Mouse (Mus musculus) layer of hippocampus, postnatal 10 days (tissue): ENCODE measurements around the gene Cog4. TPM values are rescaled to one million over a fixed set of nuclear protein-coding genes. Genes with fewer than 3 reads are reported as not detected.
"Not testable (repeated sequence)": the region's sequence is repeated elsewhere in the genome, so short reads cannot be mapped to it uniquely, and the experiment has no call there.

Experiments
- DNase-seq, 2 experiments: peaks; one replicate each; pipeline ENCODE4 v3.0.0; 2021; ENCODE audit warnings: low spot score in 2 of 2
- total RNA-seq, 2 experiments: library from RNA; stranded (reverse); gene quantifications; 2 replicates each; pipeline ENCODE4 v1.2.3; 2021

The Cog4 gene
- total RNA-seq, 2 experiments from 2014 or later = 49.4 to 52.1 TPM

DNA sequence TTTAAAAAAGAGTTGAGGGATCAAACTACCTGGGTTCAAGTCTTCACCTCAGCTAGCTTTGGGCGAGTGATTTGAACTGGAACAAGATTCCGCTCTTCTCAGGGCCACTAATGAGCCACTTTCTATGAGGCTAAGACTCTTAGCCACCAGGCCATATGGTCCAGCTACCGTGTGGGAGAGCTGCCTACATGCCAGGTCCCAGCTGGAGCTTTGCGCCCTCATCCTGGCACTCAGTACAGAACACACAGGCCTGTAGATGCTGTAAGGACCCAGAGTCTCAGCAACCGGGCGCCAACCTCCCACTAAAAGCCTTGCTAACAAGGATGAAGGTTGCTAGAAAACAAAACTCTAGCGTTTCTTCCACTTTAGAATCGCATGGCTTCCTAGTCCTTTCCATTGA lies 42.0 kb downstream of the Cog4 start:
- no peak for DNase-seq

DNA sequence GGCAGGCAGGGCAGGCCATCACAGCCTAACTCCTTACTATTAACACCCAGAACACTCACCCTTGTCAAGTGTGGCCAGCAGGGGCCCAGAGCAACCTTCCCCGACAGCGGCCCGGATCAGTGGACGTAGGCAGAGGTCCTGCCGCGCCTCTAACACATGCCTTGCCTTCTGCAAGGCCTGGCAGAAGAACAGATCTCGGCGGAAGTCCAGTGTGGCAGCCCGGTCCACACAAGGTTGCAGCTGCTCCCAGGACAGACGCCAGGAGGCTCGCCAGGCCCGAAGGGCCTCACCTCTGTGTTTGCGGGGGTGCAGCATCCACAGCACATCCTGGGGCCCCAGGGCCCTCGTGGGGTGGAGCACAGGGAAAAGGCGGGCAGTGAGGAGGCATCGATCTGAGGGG lies 42.5 kb downstream of the Cog4 start:
- DNase-seq = no peak

DNA sequence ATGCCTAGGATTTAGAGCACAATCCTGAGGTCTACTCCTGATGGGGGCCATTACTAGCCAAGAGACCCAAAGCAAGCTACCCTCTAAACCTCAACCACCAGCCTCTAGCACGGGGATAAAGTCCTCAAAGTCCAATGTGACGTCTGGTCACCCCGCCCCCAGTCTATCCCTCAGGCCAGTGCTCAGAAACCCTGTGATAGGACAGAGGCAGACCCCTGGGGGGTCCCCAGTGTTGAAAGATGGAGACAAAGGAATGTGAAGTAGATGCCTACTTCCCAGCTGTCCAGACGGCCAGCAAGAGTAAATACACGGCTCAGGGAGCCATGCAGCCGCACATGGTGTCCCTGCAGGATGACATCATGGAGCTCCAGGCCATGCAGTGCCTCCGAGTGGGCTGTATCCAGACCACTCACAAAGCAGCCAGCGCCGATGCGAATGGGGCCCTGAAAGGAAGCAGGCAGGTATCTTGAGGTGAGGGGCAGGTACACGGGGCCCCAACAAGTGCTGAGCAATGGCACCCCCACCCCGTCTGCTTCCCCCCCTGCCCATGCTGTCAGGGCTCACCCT lies 43.6 kb downstream of the Cog4 start:
- DNase-seq = no peak

DNA sequence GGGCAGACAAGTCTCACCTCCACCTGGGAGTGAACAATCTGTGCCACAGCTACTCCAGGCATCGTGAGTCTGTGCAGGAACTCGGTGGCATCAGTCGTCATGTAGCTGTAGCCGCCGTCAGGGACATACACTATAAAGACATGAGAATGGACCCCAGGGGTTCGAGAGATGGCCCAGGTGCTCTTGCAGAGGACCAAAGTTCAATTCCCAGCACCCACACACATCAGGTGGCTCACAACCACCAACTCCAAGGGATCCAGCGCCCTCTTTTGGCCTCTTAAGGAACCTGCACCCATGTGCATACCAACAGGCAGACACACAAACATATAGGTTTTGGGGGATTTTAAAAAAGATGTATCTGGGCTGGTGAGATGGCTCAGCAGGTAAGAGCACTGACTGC lies 45.6 kb downstream of the Cog4 start:
- DNase-seq = no peak

DNA sequence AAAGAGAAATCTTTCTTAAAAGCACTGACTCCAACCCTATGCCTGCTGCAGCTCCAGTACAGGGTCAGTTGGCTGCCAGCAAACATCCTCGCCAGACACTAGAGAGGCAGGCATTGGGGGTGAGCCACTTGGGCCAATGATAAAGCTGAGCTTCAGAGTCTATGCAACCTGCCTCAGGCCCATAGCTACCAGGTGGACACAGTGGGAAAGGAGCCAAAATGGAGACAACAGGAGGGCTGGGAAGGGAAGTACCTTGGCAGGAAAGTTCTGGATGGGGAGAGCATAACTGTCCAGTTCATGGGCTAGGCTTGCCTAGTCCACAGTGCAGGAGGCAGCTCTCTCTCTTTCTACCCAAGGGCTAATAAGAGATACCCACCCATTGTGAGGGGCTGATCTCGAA lies 46.5 kb downstream of the Cog4 start:
- no peak for DNase-seq

DNA sequence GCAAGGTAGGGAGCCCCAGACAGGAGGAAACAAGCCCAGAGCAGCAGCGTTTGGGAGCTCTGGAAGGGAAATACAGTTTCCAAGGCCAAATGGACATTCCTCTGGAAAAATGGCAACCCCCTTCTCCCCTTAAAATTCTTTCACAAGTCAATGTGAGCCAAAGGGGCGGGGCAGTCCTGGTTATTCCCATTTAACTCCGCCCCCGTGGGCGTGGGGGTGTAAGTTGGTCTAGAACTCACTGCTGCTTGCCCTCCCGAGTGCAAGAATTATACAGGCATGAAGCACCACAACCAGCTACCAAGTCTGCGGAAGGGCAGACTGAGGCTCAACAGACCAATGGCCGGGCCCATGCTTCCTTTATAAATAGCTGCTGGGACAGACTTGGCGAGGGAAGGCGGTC lies 48.5 kb downstream of the Cog4 start:
- no peak for DNase-seq

DNA sequence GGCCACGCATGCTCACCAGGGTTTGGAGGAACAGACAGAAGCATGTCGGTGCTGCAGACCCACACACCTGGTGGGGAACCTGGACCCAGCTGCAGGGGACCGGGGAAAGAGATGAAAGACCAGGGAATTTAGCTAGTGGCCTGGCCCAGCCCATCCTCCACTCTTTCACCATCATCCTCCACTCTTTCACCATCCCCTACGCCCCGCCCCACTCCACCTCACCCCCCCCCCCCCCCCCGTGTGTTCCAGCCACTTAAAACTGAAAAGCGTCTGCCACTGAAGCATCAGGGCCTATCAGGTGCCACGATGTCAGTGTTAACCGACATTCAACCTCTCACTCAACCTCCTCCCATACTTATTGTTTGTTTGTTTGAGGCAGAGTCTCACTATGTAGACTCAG lies 48.9 kb downstream of the Cog4 start:
- no peak for DNase-seq

DNA sequence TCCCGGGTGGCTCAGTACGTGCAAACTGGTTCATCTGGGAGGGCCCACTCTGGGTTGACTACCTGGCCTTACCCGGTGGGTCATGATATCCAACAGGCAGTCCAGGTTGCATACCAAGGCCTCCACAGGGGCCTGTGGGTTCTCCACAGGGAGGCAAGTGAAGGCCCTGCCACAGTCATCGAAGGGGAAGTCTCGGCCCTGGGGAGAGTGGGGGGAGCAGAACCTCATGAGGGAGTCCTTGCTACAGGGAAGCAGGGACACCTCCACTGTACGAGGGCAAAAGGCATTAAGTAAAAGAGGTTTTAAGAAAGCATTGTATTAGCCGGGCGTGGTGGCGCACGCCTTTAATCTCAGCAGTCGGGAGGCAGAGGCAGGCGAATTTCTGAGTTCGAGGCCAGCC lies 49.4 kb downstream of the Cog4 start:
- DNase-seq = no peak

DNA sequence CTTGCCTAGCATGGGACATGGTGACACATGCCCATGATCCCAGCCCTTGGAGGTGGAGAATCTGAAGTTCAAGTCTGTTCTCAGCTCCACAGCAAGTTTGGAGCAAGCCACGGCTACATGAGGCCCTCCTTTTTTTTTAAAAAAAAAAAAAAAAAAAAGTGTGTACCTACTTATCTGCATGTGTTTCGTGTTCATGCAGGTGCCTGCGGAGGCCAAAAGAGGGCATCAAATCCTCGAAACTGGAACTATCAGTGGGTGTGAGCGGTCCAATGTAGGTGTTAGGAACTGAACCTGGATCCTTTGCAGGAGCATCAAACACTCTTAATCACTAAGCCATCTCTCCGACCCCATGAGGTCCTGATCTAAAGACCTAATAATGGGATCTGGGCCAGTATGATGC lies 51.1 kb downstream of the Cog4 start:
- no peak for DNase-seq

DNA sequence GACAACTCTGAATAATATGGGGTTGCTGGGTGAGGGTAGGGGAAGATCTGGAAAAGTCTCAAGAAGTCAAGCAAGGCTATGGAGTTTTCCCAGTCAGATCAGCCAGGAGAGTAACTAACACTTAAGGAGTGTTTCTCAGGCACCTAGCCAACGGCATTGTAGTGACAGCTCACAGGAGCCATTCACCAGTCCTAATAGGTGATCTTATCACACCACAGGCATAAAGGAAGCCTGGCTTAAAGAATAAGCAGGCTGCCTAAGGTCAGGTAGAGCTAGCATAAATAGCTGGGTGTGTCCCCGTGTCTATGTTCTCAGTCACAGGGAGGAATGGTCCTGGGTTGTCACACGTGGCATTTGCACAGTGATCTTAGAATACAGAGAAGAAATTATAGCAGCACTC lies 54.7 kb downstream of the Cog4 start:
- DNase-seq = no peak

DNA sequence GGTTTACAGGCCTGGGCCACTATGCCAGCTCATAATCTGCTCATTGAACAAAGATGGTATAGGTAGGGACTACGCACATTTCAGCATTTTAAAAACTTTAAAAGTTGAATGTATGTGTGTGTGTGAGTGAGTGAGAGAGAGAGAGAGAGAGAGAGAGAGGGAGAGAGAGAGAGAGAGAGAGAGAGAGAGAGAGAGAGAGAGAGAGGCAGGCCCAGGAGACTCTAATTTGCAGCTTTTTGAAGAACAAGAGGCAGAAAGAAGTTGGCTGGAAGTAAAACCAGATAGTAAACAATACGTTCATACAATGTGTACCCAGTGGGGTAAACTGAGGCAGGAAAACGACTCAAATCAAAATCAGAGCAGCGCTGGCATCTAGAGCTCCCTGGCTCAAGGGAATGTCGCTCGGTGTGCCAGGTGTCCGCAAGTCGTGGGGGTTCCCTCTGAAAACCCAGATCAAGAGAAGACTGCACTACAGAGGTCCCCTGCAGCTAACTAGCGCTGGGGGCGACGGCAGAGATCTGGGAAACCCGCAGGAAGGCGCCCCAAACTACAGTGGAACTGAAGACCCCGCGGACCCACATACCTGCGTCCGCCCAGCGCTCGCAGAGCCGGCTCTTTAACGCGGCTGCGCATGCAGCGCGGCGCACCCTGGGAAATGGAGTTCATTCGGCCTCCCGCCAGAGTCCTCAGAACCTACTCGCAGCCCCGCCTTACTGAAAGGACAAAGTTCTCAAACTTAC lies 55.6 kb downstream of the Cog4 start, which contains the start of gene Fuk:
Gene Fuk (minus strand): TSS at position 650 of the 740 bp plus-strand sequence.
- peak; percentile 81 to 85 for DNase-seq

DNA sequence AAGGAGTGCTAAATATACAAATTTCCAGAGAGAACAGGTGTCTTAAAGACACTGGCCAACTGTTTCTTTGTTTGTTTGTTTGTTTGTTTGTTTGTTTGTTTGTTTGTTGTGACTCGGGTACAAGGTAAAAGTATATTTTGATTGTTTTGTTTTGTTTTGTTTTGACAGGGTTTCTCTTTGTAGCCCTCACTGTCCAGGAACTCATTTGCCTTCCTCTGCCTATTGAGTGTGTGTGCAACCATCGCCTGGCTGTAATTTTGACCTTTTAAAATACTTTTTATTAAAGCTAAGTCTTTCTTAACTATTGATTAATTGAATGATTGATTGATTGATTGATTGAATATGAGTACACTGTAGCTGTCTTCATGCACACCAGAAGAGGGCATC lies 56.2 kb downstream of the Cog4 start:
- no peak for DNase-seq

DNA sequence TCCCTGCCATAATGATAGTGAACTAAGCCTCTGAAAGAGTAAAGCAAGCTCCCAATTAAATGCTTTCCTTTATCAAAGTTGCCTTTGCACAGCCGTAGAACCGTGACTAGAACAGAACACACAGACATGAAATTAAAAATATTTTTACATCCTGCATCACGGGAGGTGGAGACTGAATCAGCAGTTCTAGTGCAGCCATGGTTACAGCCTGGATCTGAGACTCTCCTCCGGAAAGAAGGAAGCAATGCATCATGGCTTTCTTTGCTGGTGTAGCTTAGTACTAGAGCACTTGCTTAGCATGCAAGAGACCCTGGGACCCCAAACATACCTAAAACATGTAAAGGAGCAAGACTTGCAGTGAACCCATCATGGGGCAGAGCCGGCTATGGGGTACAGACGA lies 59.0 kb downstream of the Cog4 start:
- DNase-seq = no peak

DNA sequence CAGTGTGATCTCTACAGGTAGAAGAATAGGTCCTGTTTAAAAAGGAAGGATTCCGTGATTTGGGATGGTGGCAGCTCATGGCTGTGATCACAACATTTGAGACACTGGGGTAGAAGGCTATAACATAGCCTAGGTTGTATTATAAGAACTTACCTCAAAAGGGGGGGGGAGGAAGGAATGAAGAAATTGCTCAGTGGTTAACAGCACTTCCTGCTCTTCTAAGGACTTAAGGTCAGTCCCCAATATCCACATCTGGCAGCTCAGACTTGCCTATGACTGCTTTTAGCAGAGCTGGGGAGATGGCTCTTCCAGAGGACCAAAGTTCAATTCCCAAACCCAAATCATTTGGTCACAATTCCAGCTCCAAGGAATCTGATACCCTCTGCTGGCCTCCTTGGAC lies 60.3 kb downstream of the Cog4 start:
- no peak for DNase-seq

DNA sequence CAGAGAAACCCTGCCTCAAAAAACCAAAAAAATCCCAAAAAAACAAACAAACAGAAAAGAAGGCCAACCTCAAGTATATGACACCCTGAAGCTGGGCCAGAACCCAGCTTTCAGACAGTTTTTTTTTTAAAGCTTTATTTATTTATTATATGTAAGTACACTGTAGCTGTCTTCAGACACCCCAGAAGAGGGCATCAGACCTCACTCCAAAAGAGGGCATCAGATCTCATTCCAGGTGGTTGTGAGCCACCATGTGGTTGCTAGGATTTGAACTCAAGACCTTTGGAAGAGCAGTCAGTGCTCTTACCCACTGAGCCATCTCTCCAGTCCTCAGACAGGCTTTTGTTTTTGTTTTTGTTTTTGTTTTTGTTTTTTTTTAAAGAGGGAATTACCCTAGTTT lies 63.5 kb downstream of the Cog4 start:
- not testable (repeated sequence) for DNase-seq

DNA sequence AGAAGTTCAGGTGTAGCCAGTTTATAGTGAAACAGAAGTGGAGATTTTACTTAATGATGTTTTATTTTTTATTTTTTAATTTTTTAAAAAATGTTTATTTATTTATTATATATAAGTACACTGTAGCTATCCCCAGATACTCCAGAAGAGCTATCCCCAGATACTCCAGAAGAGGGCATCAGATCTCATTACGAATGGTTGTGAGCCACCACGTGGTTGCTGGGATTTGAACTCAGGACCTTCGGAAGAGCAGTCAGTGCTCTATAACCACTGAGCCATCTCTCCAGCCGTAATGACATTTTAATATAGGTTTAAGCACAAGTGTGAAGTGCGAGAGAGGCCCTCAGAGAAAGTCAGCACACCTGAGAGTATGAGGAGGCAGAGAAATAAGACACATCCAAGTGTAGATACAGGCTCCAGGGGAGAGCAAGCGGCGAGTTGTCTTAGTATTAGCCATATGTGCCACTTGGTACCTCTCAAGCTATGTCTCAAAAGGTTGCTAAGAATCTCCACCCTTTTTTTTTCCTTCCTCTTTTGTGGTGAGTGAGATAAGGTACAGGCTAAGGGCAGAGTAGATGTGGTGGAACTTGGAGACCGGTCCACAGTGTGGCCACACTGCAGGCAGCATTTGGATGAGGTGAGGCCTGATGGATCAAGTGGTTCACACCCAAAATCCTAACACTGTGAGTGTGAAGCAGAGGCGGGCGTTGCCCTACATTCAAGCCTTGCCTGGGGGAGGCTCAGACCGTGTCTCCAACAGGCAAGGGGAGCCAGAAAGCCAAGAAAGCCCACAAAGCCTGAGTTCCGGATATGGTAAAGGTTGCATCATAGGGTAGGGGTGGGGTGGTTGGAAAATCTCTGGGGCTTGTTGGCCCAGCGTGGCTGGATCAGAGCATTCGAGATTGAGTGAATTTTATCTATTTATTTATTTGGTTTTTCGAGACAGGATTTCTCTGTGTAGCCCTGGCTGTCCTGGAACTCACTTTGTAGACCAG lies 65.5 kb downstream of the Cog4 start:
- no peak for DNase-seq

DNA sequence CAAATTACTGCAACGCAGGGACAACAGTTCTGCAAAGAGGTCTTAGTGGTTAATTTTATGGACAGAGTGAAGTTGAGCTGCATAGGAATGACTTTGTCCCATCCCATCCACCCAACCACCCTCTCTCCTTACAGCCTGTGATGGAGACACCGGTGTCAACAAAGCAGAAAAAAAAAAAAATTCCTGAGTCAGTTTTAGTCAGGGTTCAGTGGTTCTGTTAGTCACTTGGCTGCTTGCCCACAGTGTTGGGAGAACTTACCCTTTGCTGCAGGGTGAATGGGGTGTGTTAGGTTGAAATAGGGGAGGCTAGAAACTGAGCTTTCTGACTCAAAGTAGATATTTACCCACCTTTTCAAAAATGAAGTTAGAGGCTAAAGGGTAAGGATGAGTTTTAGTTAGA lies 71.0 kb downstream of the Cog4 start:
- peak in 1 of 2 experiments; percentile 38 for DNase-seq

DNA sequence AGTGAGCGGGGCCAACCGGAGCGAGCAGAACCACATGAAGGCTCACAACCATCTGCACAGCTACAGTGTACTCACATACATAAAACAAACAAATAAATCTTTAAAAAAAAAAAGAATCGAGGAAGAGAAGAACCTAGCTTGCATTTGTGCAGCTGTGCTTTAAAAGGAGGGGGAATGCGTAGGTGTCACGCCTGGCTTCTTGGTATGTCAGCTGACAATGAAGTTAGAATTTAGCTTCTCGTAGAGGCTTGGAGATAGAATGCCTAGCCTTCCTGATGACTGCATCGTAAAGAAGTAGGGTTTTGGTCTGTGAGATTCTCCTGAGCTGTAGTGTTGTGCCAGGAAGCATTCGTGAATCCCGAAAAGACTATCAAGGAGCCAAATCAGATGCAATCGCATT lies 71.6 kb downstream of the Cog4 start:
- DNase-seq = no peak

DNA sequence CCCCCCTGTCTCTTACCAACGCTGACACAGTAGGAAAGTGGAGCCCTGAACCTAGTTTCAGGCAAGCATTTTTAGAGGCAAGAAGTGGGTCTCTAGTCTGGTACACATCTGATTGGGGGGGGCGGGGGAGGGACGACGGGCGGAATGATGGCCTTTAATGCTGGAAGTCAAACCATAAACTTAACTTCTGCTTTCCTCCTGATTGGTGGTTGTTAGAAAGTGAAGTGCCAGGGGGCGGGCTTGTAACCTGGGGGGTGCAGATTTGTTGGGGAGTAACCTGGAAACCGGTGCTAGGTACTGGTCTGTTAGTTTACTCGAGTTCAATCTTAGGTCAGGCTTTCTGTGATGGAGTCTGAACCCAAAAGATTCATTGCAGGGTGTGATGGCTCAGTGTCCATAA lies 72.1 kb downstream of the Cog4 start:
- DNase-seq = no peak

DNA sequence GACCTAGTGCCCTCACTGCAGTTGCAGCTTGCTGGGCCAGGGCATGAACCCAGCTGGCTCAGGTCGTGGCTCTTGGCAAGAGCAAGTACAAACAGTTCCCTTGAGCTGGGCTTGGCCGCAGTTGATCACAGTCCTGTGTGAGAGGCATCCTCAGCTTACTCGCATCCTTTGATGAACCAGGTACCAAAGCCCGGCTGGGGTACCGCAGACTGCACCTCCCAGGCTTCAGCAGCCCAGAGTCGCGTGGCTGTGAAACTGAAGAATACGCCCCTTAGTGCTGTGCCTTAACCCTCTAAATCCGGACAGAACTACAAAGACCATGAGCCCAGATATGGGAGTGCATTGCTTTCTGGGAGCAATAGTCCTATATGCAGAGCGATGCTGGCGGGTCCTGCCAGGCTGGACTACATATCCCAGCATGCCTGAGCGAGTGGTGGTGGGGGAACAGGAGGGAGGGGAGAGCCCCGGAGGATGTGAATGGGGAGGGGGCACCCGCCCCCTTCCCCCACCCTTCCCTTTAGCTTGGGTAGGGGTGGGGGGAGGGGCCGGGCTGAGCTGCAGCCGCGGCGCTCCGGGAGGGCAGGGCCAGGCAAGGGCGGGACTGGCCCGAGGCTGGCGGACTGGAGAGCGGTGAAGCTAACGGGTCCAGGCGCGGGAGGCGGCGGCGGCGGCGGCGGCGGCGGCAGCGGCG lies 73.1 kb downstream of the Cog4 start, which contains the start of gene St3gal2:
Gene St3gal2 (plus strand): TSS at position 582 of the 691 bp plus-strand sequence.
- DNase-seq = peak; percentile 85 to 87

DNA sequence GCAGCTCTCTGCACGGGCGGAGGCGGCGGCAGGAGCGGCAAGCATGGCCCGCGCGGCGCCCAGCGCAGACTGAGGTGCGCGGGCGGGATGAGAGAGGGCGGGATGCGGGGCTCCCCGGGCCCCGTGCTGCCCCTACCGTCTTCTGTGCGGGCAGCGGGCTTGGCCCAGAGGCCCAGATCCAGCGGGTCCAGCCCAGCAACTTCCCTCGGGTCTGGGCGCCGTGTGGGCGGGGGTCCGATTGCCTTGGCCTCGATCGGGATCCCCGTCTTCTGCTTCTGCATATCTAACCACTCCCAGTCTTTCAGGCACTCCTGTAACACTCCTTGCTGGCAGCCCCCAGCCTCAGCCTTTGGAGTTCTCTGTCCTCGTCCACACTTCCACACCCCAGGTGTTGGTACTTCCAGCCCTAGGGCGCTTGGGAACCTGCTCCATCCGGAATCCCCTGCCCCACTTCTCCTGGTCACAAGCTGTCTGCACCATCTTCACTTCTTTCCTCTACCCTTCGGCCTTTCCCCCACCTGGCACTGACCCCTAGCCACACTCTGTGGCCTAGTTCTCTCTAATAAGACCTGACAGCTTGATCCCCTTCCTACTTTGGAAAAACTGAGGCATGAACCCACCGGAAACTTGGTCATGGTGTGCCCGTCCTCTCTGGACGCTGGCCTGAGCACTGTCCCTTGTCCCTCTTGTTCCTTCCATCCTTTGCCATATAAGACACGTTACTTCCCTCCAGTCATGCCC lies 73.8 kb downstream of the Cog4 start:
- peak in 1 of 2 experiments; percentile 59 for DNase-seq
